Mouse (Mus musculus) cerebellum, postnatal 36 days (tissue): ENCODE data around the gene Pola2.
A peak's percentile ranks its signal among the peaks of the same experiment; 100 is the strongest.

Experiments used
- DNase-seq, 2 experiments: peaks; one replicate each; pipeline ENCODE4 v3.0.0; 2021 to 2022; ENCODE audit warnings: mixed read lengths in 2 of 2

Gene Pola2

GRCm38 (mm10) chr19:5964804-5965203 lies 802 bp upstream of the Pola2 start:
- no peak for DNase-seq

GRCm38 (mm10) chr19:5962651-5963050 lies 1.4 kb downstream of the Pola2 start:
- DNase-seq: no peak

GRCm38 (mm10) chr19:5957371-5957770 lies 6.6 kb downstream of the Pola2 start:
- DNase-seq: no peak

GRCm38 (mm10) chr19:5956685-5957084 lies 7.3 kb downstream of the Pola2 start:
- DNase-seq: peak; percentile 92 to 95

GRCm38 (mm10) chr19:5955704-5956670 lies 8.0 kb downstream of the Pola2 start:
- DNase-seq: no peak

- no peak for DNase-seq
Observed at GRCm38 (mm10) chr19:5954936-5955335, 9.1 kb downstream of the Pola2 start.

GRCm38 (mm10) chr19:5954031-5954710 lies 9.8 kb downstream of the Pola2 start:
- DNase-seq: no peak

- no peak for DNase-seq
Observed at GRCm38 (mm10) chr19:5953201-5953770, 10.7 kb downstream of the Pola2 start.

GRCm38 (mm10) chr19:5952071-5952691 lies 11.8 kb downstream of the Pola2 start:
- DNase-seq: no peak

- DNase-seq: no peak
Observed at GRCm38 (mm10) chr19:5951631-5952030, 12.4 kb downstream of the Pola2 start.

GRCm38 (mm10) chr19:5950218-5950617 lies 13.8 kb downstream of the Pola2 start:
- DNase-seq: no peak

GRCm38 (mm10) chr19:5945891-5946290 lies 18.1 kb downstream of the Pola2 start:
- DNase-seq: no peak

GRCm38 (mm10) chr19:5945027-5945426 lies 19.0 kb downstream of the Pola2 start:
- DNase-seq: no peak

- no peak for DNase-seq
Observed at GRCm38 (mm10) chr19:5944145-5944544, 19.9 kb downstream of the Pola2 start.

GRCm38 (mm10) chr19:5943404-5943803 lies 20.6 kb downstream of the Pola2 start:
- no peak for DNase-seq

- DNase-seq: no peak
Observed at GRCm38 (mm10) chr19:5942581-5942980, 21.4 kb downstream of the Pola2 start.

GRCm38 (mm10) chr19:5940656-5941055 lies 23.3 kb downstream of the Pola2 start:
- peak; percentile 34 for DNase-seq

- peak; percentile 88 to 90 for DNase-seq
Observed at GRCm38 (mm10) chr19:5940173-5940572, 23.8 kb downstream of the Pola2 start.

GRCm38 (mm10) chr19:5939715-5940114 lies 24.3 kb downstream of the Pola2 start:
- DNase-seq: peak in 1 of 2 experiments; percentile 39

GRCm38 (mm10) chr19:5938516-5938915 lies 25.5 kb downstream of the Pola2 start:
- no peak for DNase-seq

GRCm38 (mm10) chr19:5937836-5938406 lies 26.1 kb downstream of the Pola2 start:
- DNase-seq: peak in 1 of 2 experiments; percentile 28

- no peak for DNase-seq
Observed at GRCm38 (mm10) chr19:5937095-5937835, 26.7 kb downstream of the Pola2 start.
